Mouse (Mus musculus): ENCODE results near the gene Morn1. TPM values are rescaled to one million over a fixed set of nuclear protein-coding genes. Genes with fewer than 3 reads are reported as not detected.

The Morn1 gene
- total and polyA plus RNA-seq, 2 experiments from 2014 or later: 3.3 to 8.6 TPM

- 0 out of 2 replicates have a peak overlapping the region, but pooled peaks have one; percentile 32 for H3K27ac ChIP-seq (ENCODE audit: low read depth, low read length)
- TF ChIP-seq CTCF (IDR thresholded peaks at IDR 0.05): no peak
- H3K4me1 ChIP-seq (ENCODE audit: insufficient read depth, low read length): no peaks in the 10 kb centered on the region
- H3K4me2 ChIP-seq (ENCODE audit: low read depth, low read length, poor library complexity, severe bottlenecking): no peak overlapping the region
- H3K9ac ChIP-seq (replicated peaks; ENCODE audit: low read length, poor library complexity, severe bottlenecking): no peak overlapping the region
- no peaks in the 10 kb centered on the region for H3K9me3 ChIP-seq (ENCODE audit: low read length)
- DNase-seq (ENCODE audit: low spot score) (no peak), ATAC-seq (ENCODE audit: low FRiP score) (no peak)
- H3K4me3 ChIP-seq (ENCODE audit: low read depth, low read length): no peak overlapping the region
- H3K27me3 ChIP-seq (ENCODE audit: insufficient read depth, low read length): no peaks in the 10 kb centered on the region
- WGBS: 76% methylated on average over 6 of the region's 6 CpGs
- no peaks in the 10 kb centered on the region for H3K36me3 ChIP-seq (ENCODE audit: insufficient read depth, low read length)
Observed at GRCm38 (mm10) chr4:155121915-155122443, 35.6 kb downstream of the Morn1 start.

- H3K4me2 ChIP-seq (ENCODE audit: low read depth, low read length, poor library complexity, severe bottlenecking): no peak overlapping the region; the same call in 1 of the 2 replicates
- no peak for TF ChIP-seq CTCF (IDR thresholded peaks at IDR 0.05)
Observed at GRCm38 (mm10) chr4:155122444-155123040, 36.2 kb downstream of the Morn1 start.

GRCm38 (mm10) chr4:155123868-155124534 is 37.6 kb downstream of the Morn1 start:
- no peak for TF ChIP-seq CTCF (IDR thresholded peaks at IDR 0.05)
- no peak overlapping the region for H3K27ac ChIP-seq (ENCODE audit: low read depth, low read length)
- DNase-seq (ENCODE audit: low spot score) (no peak), ATAC-seq (ENCODE audit: low FRiP score) (no peak)
- no peaks in the 10 kb centered on the region for H3K4me1 ChIP-seq (ENCODE audit: insufficient read depth, low read length)
- H3K9me3 ChIP-seq (ENCODE audit: low read length): no peaks in the 10 kb centered on the region
- H3K27me3 ChIP-seq (ENCODE audit: insufficient read depth, low read length): no peaks in the 10 kb centered on the region
- H3K9ac ChIP-seq (replicated peaks; ENCODE audit: low read length, poor library complexity, severe bottlenecking): no peak overlapping the region
- H3K4me2 ChIP-seq (ENCODE audit: low read depth, low read length, poor library complexity, severe bottlenecking): no peak overlapping the region
- H3K4me3 ChIP-seq (ENCODE audit: low read depth, low read length): no peak overlapping the region
- H3K36me3 ChIP-seq (ENCODE audit: insufficient read depth, low read length): no peaks in the 10 kb centered on the region
- 79% methylated on average over 9 of the region's 9 CpGs for WGBS

More at GRCm38 (mm10) chr4:155122444-155123040, 36.2 kb downstream of the Morn1 start:
- Histone ChIP-seq H3K27ac (ENCODE audit: low read depth, low read length) (0 out of 2 replicates have a peak overlapping the region, but pooled peaks have one; percentile 32), H3K9me3 (ENCODE audit: low read length) (no peaks in the 10 kb centered on the region), H3K36me3 (ENCODE audit: insufficient read depth, low read length) (no peaks in the 10 kb centered on the region), H3K4me3 (ENCODE audit: low read depth, low read length) (no peak overlapping the region), H3K27me3 (ENCODE audit: insufficient read depth, low read length) (no peaks in the 10 kb centered on the region), H3K9ac (replicated peaks; ENCODE audit: low read length, poor library complexity, severe bottlenecking) (no peak overlapping the region), H3K4me1 (ENCODE audit: insufficient read depth, low read length) (no peaks in the 10 kb centered on the region)
- ATAC-seq (ENCODE audit: low FRiP score): peak; percentile 53; the same call in 1 of the 2 replicates
- WGBS: 17% methylated on average over 16 of the region's 16 CpGs
- peak; percentile 91 for DNase-seq (ENCODE audit: low spot score)

GRCm38 (mm10) chr4:155125310-155125709 is 38.9 kb downstream of the Morn1 start:
- DNase-seq (ENCODE audit: low spot score) (no peak), ATAC-seq (ENCODE audit: low FRiP score) (no peak)

GRCm38 (mm10) chr4:155126194-155126593 is 39.8 kb downstream of the Morn1 start:
- ATAC-seq (ENCODE audit: low FRiP score): no peak
- Histone ChIP-seq H3K9ac (replicated peaks; ENCODE audit: low read length, poor library complexity, severe bottlenecking) (no peak overlapping the region), H3K27me3 (ENCODE audit: insufficient read depth, low read length) (no peaks in the 10 kb centered on the region), H3K4me2 (ENCODE audit: low read depth, low read length, poor library complexity, severe bottlenecking) (no peak overlapping the region), H3K36me3 (ENCODE audit: insufficient read depth, low read length) (no peaks in the 10 kb centered on the region), H3K4me1 (ENCODE audit: insufficient read depth, low read length) (peaks cover 2% of the 10 kb centered on the region; the same call in 1 of the 2 replicates), H3K4me3 (ENCODE audit: low read depth, low read length) (no peak overlapping the region), H3K9me3 (ENCODE audit: low read length) (no peaks in the 10 kb centered on the region), H3K27ac (ENCODE audit: low read depth, low read length) (no peak overlapping the region)
- WGBS: 92% methylated on average over 5 of the region's 5 CpGs
- no peak for DNase-seq (ENCODE audit: low spot score)
- no peak for TF ChIP-seq CTCF (IDR thresholded peaks at IDR 0.05)

More at GRCm38 (mm10) chr4:155125310-155125709, 38.9 kb downstream of the Morn1 start:
- Histone ChIP-seq H3K9ac (replicated peaks; ENCODE audit: low read length, poor library complexity, severe bottlenecking) (no peak overlapping the region), H3K4me2 (ENCODE audit: low read depth, low read length, poor library complexity, severe bottlenecking) (no peak overlapping the region), H3K27ac (ENCODE audit: low read depth, low read length) (no peak overlapping the region), H3K36me3 (ENCODE audit: insufficient read depth, low read length) (no peaks in the 10 kb centered on the region), H3K27me3 (ENCODE audit: insufficient read depth, low read length) (no peaks in the 10 kb centered on the region), H3K4me1 (ENCODE audit: insufficient read depth, low read length) (peaks cover under 1% of the 10 kb centered on the region; the same call in 1 of the 2 replicates), H3K9me3 (ENCODE audit: low read length) (no peaks in the 10 kb centered on the region), H3K4me3 (ENCODE audit: low read depth, low read length) (no peak overlapping the region)
- WGBS: 57% methylated on average over 7 of the region's 7 CpGs
- no peak for TF ChIP-seq CTCF (IDR thresholded peaks at IDR 0.05)
